Mouse (Mus musculus) forebrain, embryonic 11.5 days (tissue): Measurements from ENCODE around the gene Lrch1. TPM values are rescaled to one million over a fixed set of nuclear protein-coding genes. Genes with fewer than 3 reads are reported as not detected.

ENCODE experiments used
- ATAC-seq: fragments of 200-750 bp; cut with Nextera tagmentation; replicated peaks from 2 replicates; pipeline ENCODE4 v1.8.0; 2017; ENCODE audit warnings: moderate TSS enrichment; ENCODE audit not compliant: low FRiP score
- DNase-seq: peaks from one replicate; pipeline ENCODE4 v3.0.0-alpha.2; 2017; ENCODE audit warnings: low spot score
- H3K27ac ChIP-seq: fragments of 300-500 bp; sonication (generic); 2 replicates; pipeline ENCODE4 v1.5.1; 2014; ENCODE audit warnings: low read depth, low read length
- H3K27me3 ChIP-seq: fragments of 300-500 bp; sonication (generic); 2 replicates; pipeline ENCODE4 v1.6.1; 2014; ENCODE audit warnings: mild to moderate bottlenecking, low read length, mixed read lengths; ENCODE audit not compliant: control insufficient read depth, insufficient read depth
- H3K36me3 ChIP-seq: fragments of 300-500 bp; sonication (generic); 2 replicates; pipeline ENCODE4 v1.6.1; 2014; ENCODE audit warnings: mild to moderate bottlenecking, low read length, moderate library complexity, mixed read lengths; ENCODE audit not compliant: control insufficient read depth, insufficient read depth
- H3K4me1 ChIP-seq: fragments of 300-500 bp; sonication (generic); replicated peaks from 2 replicates; pipeline ENCODE4 v1.6.1; 2014; ENCODE audit warnings: low read length, mixed read lengths; ENCODE audit not compliant: control insufficient read depth, insufficient read depth
- H3K4me2 ChIP-seq: fragments of 300-500 bp; sonication (generic); 2 replicates; pipeline ENCODE4 v1.6.1; 2014; ENCODE audit warnings: low read depth, mild to moderate bottlenecking, low read length, moderate library complexity, mixed read lengths; ENCODE audit not compliant: severe bottlenecking
- H3K4me3 ChIP-seq: fragments of 300-500 bp; sonication (generic); 2 replicates; pipeline ENCODE4 v1.5.1; 2014; ENCODE audit warnings: low read depth, low read length
- H3K9ac ChIP-seq: fragments of 300-500 bp; sonication (generic); 2 replicates; pipeline ENCODE4 v1.6.1; 2014; ENCODE audit warnings: low read length
- H3K9me3 ChIP-seq: fragments of 300-500 bp; sonication (generic); 2 replicates; pipeline ENCODE4 v1.6.1; 2016; ENCODE audit warnings: low read length, mixed read lengths; ENCODE audit not compliant: control insufficient read depth
- WGBS: fragments of 180-500 bp; shearing (Covaris S2); extraction: QIAGEN DNeasy Blood & Tissue Kit; methylation state at CpG from one replicate; pipeline ENCODE4 v1.1.7; 2014; 5-methylcytosine and 5-hydroxymethylcytosine counted together
- polyA plus RNA-seq: library from polyadenylated mRNA; unstranded; fragments of >200 nt; fragmentation: Nextera tagmentation; extraction: Ambion mirVana; gene quantifications from 2 replicates; pipeline ENCODE4 v1.2.1, GENCODE M21; 2014

Gene Lrch1
- polyA plus RNA-seq, 1 experiment from 2014 or later, result 8.5 TPM

GRCm38 (mm10) chr14:74913381-74914230 is 34.1 kb downstream of the Lrch1 start:
- Histone ChIP-seq H3K36me3 (no peaks in the 10 kb centered on the region), H3K27me3 (no peaks in the 10 kb centered on the region), H3K4me1 (peaks cover 2% of the 10 kb centered on the region; the same call in 1 of the 2 replicates), H3K4me3 (no peak overlapping the region), H3K9ac (no peak overlapping the region), H3K4me2 (no peak overlapping the region), H3K9me3 (no peaks in the 10 kb centered on the region), H3K27ac (no peak overlapping the region)
- no peak for DNase-seq
- 86% methylated on average over 20 of the region's 20 CpGs for WGBS
- no peak for ATAC-seq

DNA sequence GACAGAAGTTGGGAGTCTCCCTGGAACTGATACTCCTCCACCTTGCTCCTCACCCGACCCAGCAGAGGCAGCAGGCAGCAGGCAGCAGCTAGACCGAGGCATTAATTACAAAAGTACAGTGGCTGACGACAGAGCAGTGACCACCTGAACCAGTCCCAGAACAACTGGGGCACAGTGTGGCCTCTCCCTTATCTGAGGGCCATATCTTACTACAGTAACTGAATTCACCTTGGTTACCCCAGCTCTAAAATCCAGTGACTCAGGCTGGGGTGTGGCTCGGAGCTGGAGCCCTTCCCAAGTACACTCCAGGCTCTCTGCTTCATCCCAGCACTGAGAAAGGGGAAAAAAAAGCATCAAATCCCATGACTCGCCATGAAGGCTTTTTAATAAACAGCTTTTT is 37.3 kb downstream of the Lrch1 start:
- no peaks in the 10 kb centered on the region for H3K27me3 ChIP-seq
- ATAC-seq (no peak), DNase-seq (no peak)
- H3K36me3 ChIP-seq, result no peaks in the 10 kb centered on the region
- H3K4me1 ChIP-seq, result no peaks in the 10 kb centered on the region
- H3K4me2 ChIP-seq, result no peak overlapping the region
- H3K4me3 ChIP-seq, result no peak overlapping the region
- no peak overlapping the region for H3K27ac ChIP-seq
- H3K9me3 ChIP-seq, result no peaks in the 10 kb centered on the region
- H3K9ac ChIP-seq, result no peak overlapping the region
- 63% methylated on average over 5 of the region's 5 CpGs for WGBS

GRCm38 (mm10) chr14:74909021-74909420 is 38.7 kb downstream of the Lrch1 start:
- Histone ChIP-seq H3K9me3 (no peaks in the 10 kb centered on the region), H3K27ac (no peak overlapping the region)
- no peak for DNase-seq

DNA sequence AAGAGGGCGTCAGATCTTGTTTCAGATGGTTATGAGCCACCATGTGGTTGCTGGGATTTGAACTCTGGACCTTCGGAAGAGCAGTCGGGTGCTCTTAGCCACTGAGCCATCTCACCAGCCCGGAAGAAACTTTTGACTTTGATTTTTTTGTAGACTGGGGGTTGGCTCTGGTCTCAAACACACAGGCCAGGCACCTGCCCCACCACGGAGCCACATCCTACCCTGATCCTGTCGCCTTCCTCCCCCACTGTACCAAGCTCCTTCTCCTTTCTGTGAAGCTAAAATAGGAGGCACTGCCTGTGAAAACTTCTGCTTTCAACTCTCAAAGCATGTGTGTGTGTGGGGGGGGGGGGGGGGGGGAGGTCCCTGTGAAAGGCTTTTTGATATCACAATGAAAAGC is 39.4 kb downstream of the Lrch1 start:
- no peak overlapping the region for H3K4me3 ChIP-seq
- H3K4me2 ChIP-seq, result no peak overlapping the region
- H3K9ac ChIP-seq, result no peak overlapping the region
- no peaks in the 10 kb centered on the region for H3K36me3 ChIP-seq
- no peaks in the 10 kb centered on the region for H3K4me1 ChIP-seq
- DNase-seq (no peak), ATAC-seq (no peak)
- no peaks in the 10 kb centered on the region for H3K27me3 ChIP-seq
- H3K27ac ChIP-seq, result no peak overlapping the region
- no peaks in the 10 kb centered on the region for H3K9me3 ChIP-seq
- WGBS, result 82% methylated on average over 6 of the region's 6 CpGs

More at GRCm38 (mm10) chr14:74909021-74909420, 38.7 kb downstream of the Lrch1 start:
- Histone ChIP-seq H3K36me3 (no peaks in the 10 kb centered on the region), H3K4me3 (no peak overlapping the region), H3K4me2 (no peak overlapping the region), H3K27me3 (no peaks in the 10 kb centered on the region), H3K4me1 (no peaks in the 10 kb centered on the region), H3K9ac (no peak overlapping the region)
- 86% methylated on average over 8 of the region's 8 CpGs for WGBS
- no peak for ATAC-seq

DNA sequence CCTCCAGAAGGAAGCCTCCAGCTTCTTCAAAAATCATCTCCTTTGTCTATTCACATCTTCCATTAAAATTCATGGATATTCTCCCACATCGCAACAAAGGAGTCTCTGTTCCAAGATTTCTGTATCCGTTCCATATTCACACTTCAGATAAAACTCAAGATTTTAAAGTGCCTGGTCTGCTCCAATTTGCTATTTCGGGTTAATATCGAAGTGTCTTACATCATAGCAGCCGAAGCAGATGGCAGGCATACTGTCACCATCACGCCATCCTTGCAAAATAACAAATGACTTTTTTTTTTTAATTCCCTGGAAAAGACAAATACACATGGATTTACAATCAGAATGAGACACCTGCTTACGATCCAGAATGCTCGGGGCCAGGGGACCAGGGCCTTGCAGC is 40.0 kb downstream of the Lrch1 start:
- Histone ChIP-seq H3K27ac (no peak overlapping the region), H3K9me3 (no peaks in the 10 kb centered on the region), H3K36me3 (no peaks in the 10 kb centered on the region), H3K4me1 (no peaks in the 10 kb centered on the region), H3K27me3 (no peaks in the 10 kb centered on the region), H3K4me2 (no peak overlapping the region), H3K4me3 (no peak overlapping the region), H3K9ac (no peak overlapping the region)
- 90% methylated on average over 8 of the region's 8 CpGs for WGBS
- ATAC-seq (no peak), DNase-seq (no peak)

DNA sequence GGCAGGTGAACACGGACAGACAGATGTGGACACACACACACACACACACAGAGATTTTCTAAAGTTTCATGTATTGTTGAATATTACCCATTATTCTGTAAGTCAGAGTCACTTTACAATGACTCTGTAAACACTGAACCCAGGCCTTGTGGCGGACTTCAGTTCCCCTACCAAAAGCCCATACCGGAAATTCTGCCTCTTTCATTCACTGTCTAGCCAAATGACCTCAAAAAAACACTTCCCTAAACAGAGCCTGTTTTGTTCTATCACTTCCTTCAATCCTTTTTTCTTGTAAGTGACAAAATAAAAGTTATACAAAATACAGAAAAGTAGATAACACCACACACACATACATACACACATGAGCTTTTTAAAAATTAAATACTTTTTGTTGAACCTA is 41.7 kb downstream of the Lrch1 start:
- Histone ChIP-seq H3K4me2 (no peak overlapping the region), H3K36me3 (no peaks in the 10 kb centered on the region), H3K9me3 (no peaks in the 10 kb centered on the region), H3K4me3 (no peak overlapping the region), H3K27ac (no peak overlapping the region), H3K4me1 (no peaks in the 10 kb centered on the region), H3K9ac (no peak overlapping the region), H3K27me3 (no peaks in the 10 kb centered on the region)
- WGBS, result 90% methylated on average over 3 of the region's 3 CpGs
- DNase-seq (no peak), ATAC-seq (no peak)

DNA sequence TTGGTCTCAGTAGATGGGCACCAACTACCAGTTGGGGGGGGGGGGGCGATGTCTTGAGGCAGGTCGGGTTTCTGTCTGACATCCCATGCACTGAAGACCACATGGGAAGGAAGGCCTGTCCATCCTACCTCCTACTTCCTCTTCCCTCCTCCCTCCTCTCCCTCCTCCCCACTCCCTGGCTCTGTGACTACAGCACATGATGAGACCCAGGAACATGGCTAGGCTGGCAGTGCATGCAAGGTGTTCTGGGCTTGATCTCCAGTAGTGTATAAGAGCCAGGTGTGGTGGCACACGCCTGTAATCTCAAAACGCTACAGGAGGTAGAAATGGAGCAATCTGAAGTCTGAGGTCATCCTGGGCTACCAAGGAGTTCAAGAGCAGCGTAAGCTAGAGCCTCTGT is 43.2 kb downstream of the Lrch1 start:
- Histone ChIP-seq H3K9me3 (no peaks in the 10 kb centered on the region), H3K36me3 (no peaks in the 10 kb centered on the region), H3K4me3 (no peak overlapping the region), H3K9ac (no peak overlapping the region), H3K4me2 (no peak overlapping the region), H3K27ac (no peak overlapping the region), H3K4me1 (no peaks in the 10 kb centered on the region), H3K27me3 (no peaks in the 10 kb centered on the region)
- ATAC-seq, result no peak
- 92% methylated on average over 5 of the region's 5 CpGs for WGBS
- DNase-seq, result no peak

DNA sequence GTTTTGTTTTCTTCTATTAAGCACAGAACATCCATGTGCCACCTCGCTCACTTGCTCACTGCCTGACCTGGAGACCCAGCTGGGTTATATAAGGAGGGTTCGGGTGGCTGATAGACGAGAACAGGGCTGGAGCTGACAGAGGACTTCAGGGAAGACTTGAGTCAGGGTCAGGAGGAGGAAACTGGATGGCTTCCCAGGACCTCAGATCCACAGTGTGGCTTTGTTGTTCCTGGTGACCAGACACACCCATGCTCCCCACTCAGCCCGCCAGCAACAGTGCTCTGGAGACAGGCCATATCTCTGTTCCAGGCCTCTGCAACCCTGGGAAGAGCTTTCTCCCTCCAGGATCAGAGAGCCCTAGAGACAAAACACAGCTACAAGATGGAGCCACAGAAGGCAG is 44.6 kb downstream of the Lrch1 start:
- H3K27me3 ChIP-seq, result no peaks in the 10 kb centered on the region
- H3K4me3 ChIP-seq, result no peak overlapping the region
- no peak overlapping the region for H3K4me2 ChIP-seq
- no peak for ATAC-seq
- no peak overlapping the region for H3K27ac ChIP-seq
- H3K36me3 ChIP-seq, result no peaks in the 10 kb centered on the region
- DNase-seq, result no peak
- no peaks in the 10 kb centered on the region for H3K9me3 ChIP-seq
- H3K9ac ChIP-seq, result no peak overlapping the region
- no peaks in the 10 kb centered on the region for H3K4me1 ChIP-seq
- WGBS, result 84% methylated on average over 4 of the region's 4 CpGs
